Mouse (Mus musculus): ENCODE results near the gene Abhd16b. TPM values are rescaled to one million over a fixed set of nuclear protein-coding genes. Genes with fewer than 3 reads are reported as not detected.

The Abhd16b gene
- polyA plus RNA-seq, 1 experiment from 2014 or later: 0.43 TPM

- no peaks in the 10 kb centered on the region for H3K36me3 ChIP-seq (ENCODE audit: control insufficient read depth, insufficient read depth, low read length)
- peaks cover 19% of the 10 kb centered on the region for H3K4me1 ChIP-seq (ENCODE audit: control insufficient read depth, insufficient read depth, low read length)
- H3K4me2 ChIP-seq: peak overlapping the region; percentile 100
- H3K27me3 ChIP-seq (ENCODE audit: control insufficient read depth, insufficient read depth, low read length): peaks cover 3% of the 10 kb centered on the region; the same call in 1 of the 2 replicates
- ATAC-seq (replicated peaks; ENCODE audit: insufficient number of reproducible peaks, low FRiP score, low TSS enrichment): peak; percentile 33
- peak overlapping the region; percentile 87 for H3K27ac ChIP-seq (ENCODE audit: low read depth, low read length)
- H3K9ac ChIP-seq (ENCODE audit: low read depth, low read length): peak overlapping the region; percentile 91
- peak overlapping the region; percentile 97 for H3K4me3 ChIP-seq (ENCODE audit: low read depth, low read length)
- WGBS (ENCODE audit: insufficient replicate concordance): under 1% methylated on average over 71 of the region's 71 CpGs
- no peaks in the 10 kb centered on the region for H3K9me3 ChIP-seq (replicated peaks; ENCODE audit: control insufficient read depth, low read length)
These were observed 33.1 kb upstream of the Abhd16b start for GRCm38 (mm10) chr2:181459673-181460621.

GRCm38 (mm10) chr2:181461536-181462100 is 31.4 kb upstream of the Abhd16b start:
- Histone ChIP-seq H3K9ac (ENCODE audit: low read depth, low read length) (no peak overlapping the region), H3K4me3 (ENCODE audit: low read depth, low read length) (no peak overlapping the region), H3K27me3 (ENCODE audit: control insufficient read depth, insufficient read depth, low read length) (peaks cover 3% of the 10 kb centered on the region; the same call in 1 of the 2 replicates), H3K36me3 (ENCODE audit: control insufficient read depth, insufficient read depth, low read length) (no peaks in the 10 kb centered on the region), H3K4me2 (no peak overlapping the region), H3K27ac (ENCODE audit: low read depth, low read length) (no peak overlapping the region), H3K9me3 (replicated peaks; ENCODE audit: control insufficient read depth, low read length) (no peaks in the 10 kb centered on the region), H3K4me1 (ENCODE audit: control insufficient read depth, insufficient read depth, low read length) (peaks cover 17% of the 10 kb centered on the region)
- 81% methylated on average over 1 of the region's 1 CpGs for WGBS (ENCODE audit: insufficient replicate concordance)
- no peak for ATAC-seq (replicated peaks; ENCODE audit: insufficient number of reproducible peaks, low FRiP score, low TSS enrichment)

GRCm38 (mm10) chr2:181462604-181463003 is 30.4 kb upstream of the Abhd16b start:
- Histone ChIP-seq H3K36me3 (ENCODE audit: control insufficient read depth, insufficient read depth, low read length) (no peaks in the 10 kb centered on the region), H3K27ac (ENCODE audit: low read depth, low read length) (no peak overlapping the region), H3K27me3 (ENCODE audit: control insufficient read depth, insufficient read depth, low read length) (peaks cover 3% of the 10 kb centered on the region; the same call in 1 of the 2 replicates), H3K4me2 (peak overlapping the region; percentile 50), H3K4me3 (ENCODE audit: low read depth, low read length) (no peak overlapping the region), H3K4me1 (ENCODE audit: control insufficient read depth, insufficient read depth, low read length) (peaks cover 17% of the 10 kb centered on the region), H3K9ac (ENCODE audit: low read depth, low read length) (no peak overlapping the region), H3K9me3 (replicated peaks; ENCODE audit: control insufficient read depth, low read length) (no peaks in the 10 kb centered on the region)
- no peak for ATAC-seq (replicated peaks; ENCODE audit: insufficient number of reproducible peaks, low FRiP score, low TSS enrichment)
- 79% methylated on average over 1 of the region's 1 CpGs for WGBS (ENCODE audit: insufficient replicate concordance)

GRCm38 (mm10) chr2:181463008-181463738 is 29.8 kb upstream of the Abhd16b start:
- no peak overlapping the region for H3K27ac ChIP-seq (ENCODE audit: low read depth, low read length)
- peak; percentile 20; the same call in 1 of the 2 replicates for ATAC-seq (replicated peaks; ENCODE audit: insufficient number of reproducible peaks, low FRiP score, low TSS enrichment)
- H3K4me3 ChIP-seq (ENCODE audit: low read depth, low read length): no peak overlapping the region
- peaks cover 17% of the 10 kb centered on the region for H3K4me1 ChIP-seq (ENCODE audit: control insufficient read depth, insufficient read depth, low read length)
- H3K27me3 ChIP-seq (ENCODE audit: control insufficient read depth, insufficient read depth, low read length): peaks cover 3% of the 10 kb centered on the region; the same call in 1 of the 2 replicates
- no peak overlapping the region for H3K9ac ChIP-seq (ENCODE audit: low read depth, low read length)
- peak overlapping the region; percentile 50 for H3K4me2 ChIP-seq
- 35% methylated on average over 7 of the region's 7 CpGs for WGBS (ENCODE audit: insufficient replicate concordance)
- H3K36me3 ChIP-seq (ENCODE audit: control insufficient read depth, insufficient read depth, low read length): no peaks in the 10 kb centered on the region
- H3K9me3 ChIP-seq (replicated peaks; ENCODE audit: control insufficient read depth, low read length): no peaks in the 10 kb centered on the region

- H3K4me3 ChIP-seq (ENCODE audit: low read depth, low read length): no peak overlapping the region
- ATAC-seq (replicated peaks; ENCODE audit: insufficient number of reproducible peaks, low FRiP score, low TSS enrichment): no peak
- no peak overlapping the region for H3K4me2 ChIP-seq
- H3K4me1 ChIP-seq (ENCODE audit: control insufficient read depth, insufficient read depth, low read length): peaks cover 19% of the 10 kb centered on the region
- no peaks in the 10 kb centered on the region for H3K36me3 ChIP-seq (ENCODE audit: control insufficient read depth, insufficient read depth, low read length)
- WGBS (ENCODE audit: insufficient replicate concordance): 58% methylated on average over 3 of the region's 3 CpGs
- H3K9ac ChIP-seq (ENCODE audit: low read depth, low read length): no peak overlapping the region
- H3K9me3 ChIP-seq (replicated peaks; ENCODE audit: control insufficient read depth, low read length): no peaks in the 10 kb centered on the region
- no peak overlapping the region for H3K27ac ChIP-seq (ENCODE audit: low read depth, low read length)
- H3K27me3 ChIP-seq (ENCODE audit: control insufficient read depth, insufficient read depth, low read length): peaks cover 3% of the 10 kb centered on the region; the same call in 1 of the 2 replicates
These were observed 27.6 kb upstream of the Abhd16b start for GRCm38 (mm10) chr2:181465423-181465822.

GRCm38 (mm10) chr2:181470285-181470684 is 22.7 kb upstream of the Abhd16b start:
- H3K4me1 ChIP-seq (ENCODE audit: control insufficient read depth, insufficient read depth, low read length): peaks cover 24% of the 10 kb centered on the region
- H3K27me3 ChIP-seq (ENCODE audit: control insufficient read depth, insufficient read depth, low read length): no peaks in the 10 kb centered on the region
- no peak overlapping the region for H3K4me3 ChIP-seq (ENCODE audit: low read depth, low read length)
- ATAC-seq (replicated peaks; ENCODE audit: insufficient number of reproducible peaks, low FRiP score, low TSS enrichment): no peak
- 0 out of 2 replicates have a peak overlapping the region, but pooled peaks have one; percentile 2 for H3K27ac ChIP-seq (ENCODE audit: low read depth, low read length)
- H3K9me3 ChIP-seq (replicated peaks; ENCODE audit: control insufficient read depth, low read length): no peaks in the 10 kb centered on the region
- no peak overlapping the region for H3K9ac ChIP-seq (ENCODE audit: low read depth, low read length)
- H3K4me2 ChIP-seq: no peak overlapping the region
- 41% methylated on average over 2 of the region's 2 CpGs for WGBS (ENCODE audit: insufficient replicate concordance)
- no peaks in the 10 kb centered on the region for H3K36me3 ChIP-seq (ENCODE audit: control insufficient read depth, insufficient read depth, low read length)

GRCm38 (mm10) chr2:181471246-181471645 is 21.8 kb upstream of the Abhd16b start:
- 0 out of 2 replicates have a peak, but pooled peaks have one; percentile 57 for ATAC-seq (replicated peaks; ENCODE audit: insufficient number of reproducible peaks, low FRiP score, low TSS enrichment)
- Histone ChIP-seq H3K36me3 (ENCODE audit: control insufficient read depth, insufficient read depth, low read length) (no peaks in the 10 kb centered on the region), H3K4me2 (peak overlapping the region; percentile 25)

GRCm38 (mm10) chr2:181472256-181472827 is 20.7 kb upstream of the Abhd16b start:
- no peak for ATAC-seq (replicated peaks; ENCODE audit: insufficient number of reproducible peaks, low FRiP score, low TSS enrichment)
- Histone ChIP-seq H3K4me2 (no peak overlapping the region), H3K4me3 (ENCODE audit: low read depth, low read length) (no peak overlapping the region), H3K9ac (ENCODE audit: low read depth, low read length) (no peak overlapping the region), H3K27me3 (ENCODE audit: control insufficient read depth, insufficient read depth, low read length) (no peaks in the 10 kb centered on the region), H3K9me3 (replicated peaks; ENCODE audit: control insufficient read depth, low read length) (no peaks in the 10 kb centered on the region), H3K4me1 (ENCODE audit: control insufficient read depth, insufficient read depth, low read length) (peaks cover 24% of the 10 kb centered on the region), H3K27ac (ENCODE audit: low read depth, low read length) (peak overlapping the region; percentile 35; the same call in 1 of the 2 replicates), H3K36me3 (ENCODE audit: control insufficient read depth, insufficient read depth, low read length) (no peaks in the 10 kb centered on the region)
- WGBS (ENCODE audit: insufficient replicate concordance): 78% methylated on average over 1 of the region's 1 CpGs

More at GRCm38 (mm10) chr2:181471246-181471645, 21.8 kb upstream of the Abhd16b start:
- Histone ChIP-seq H3K9ac (ENCODE audit: low read depth, low read length) (no peak overlapping the region), H3K9me3 (replicated peaks; ENCODE audit: control insufficient read depth, low read length) (no peaks in the 10 kb centered on the region), H3K4me1 (ENCODE audit: control insufficient read depth, insufficient read depth, low read length) (peaks cover 24% of the 10 kb centered on the region), H3K4me3 (ENCODE audit: low read depth, low read length) (no peak overlapping the region), H3K27me3 (ENCODE audit: control insufficient read depth, insufficient read depth, low read length) (no peaks in the 10 kb centered on the region), H3K27ac (ENCODE audit: low read depth, low read length) (peak overlapping the region; percentile 72)
- WGBS (ENCODE audit: insufficient replicate concordance): 31% methylated on average over 5 of the region's 5 CpGs
